Mouse (Mus musculus) intestine, embryonic 14.5 days (tissue): ENCODE results near the gene Tfap2d. TPM values are rescaled to one million over a fixed set of nuclear protein-coding genes. Genes with fewer than 3 reads are reported as not detected.

ENCODE experiments used
- ATAC-seq: fragments of 200-750 bp; cut with Nextera tagmentation; replicated peaks from 2 replicates; pipeline ENCODE4 v1.8.0; 2017; ENCODE audit warnings: low read depth, moderate number of reproducible peaks, moderate TSS enrichment, moderate library complexity; ENCODE audit not compliant: low FRiP score, low TSS enrichment
- DNase-seq: peaks from one replicate; pipeline ENCODE4 v3.0.0-alpha.2; 2018; ENCODE audit warnings: low spot score
- H3K27ac ChIP-seq: fragments of 300-500 bp; sonication (generic); 2 replicates; pipeline ENCODE4 v1.5.1; 2014; ENCODE audit warnings: low read depth, mild to moderate bottlenecking, control low read depth
- H3K27me3 ChIP-seq: fragments of 300-500 bp; sonication (generic); replicated peaks from 2 replicates; pipeline ENCODE4 v1.6.1; 2014; ENCODE audit warnings: low read length, control low read depth; ENCODE audit not compliant: control insufficient read depth, insufficient read depth
- H3K36me3 ChIP-seq: fragments of 300-500 bp; sonication (generic); 2 replicates; pipeline ENCODE4 v1.6.1; 2014; ENCODE audit warnings: low read length, control low read depth; ENCODE audit not compliant: control insufficient read depth, insufficient read depth
- H3K4me1 ChIP-seq: fragments of 300-500 bp; sonication (generic); replicated peaks from 2 replicates; pipeline ENCODE4 v1.6.1; 2014; ENCODE audit warnings: low read length, control low read depth, mixed read lengths; ENCODE audit not compliant: control insufficient read depth, insufficient read depth
- H3K4me2 ChIP-seq: fragments of 300-500 bp; sonication (generic); 2 replicates; pipeline ENCODE4 v1.6.1; 2014; ENCODE audit warnings: low read length
- H3K4me3 ChIP-seq: fragments of 300-500 bp; sonication (generic); 2 replicates; pipeline ENCODE4 v1.5.1; 2014; ENCODE audit warnings: low read depth, low read length, control low read depth, mixed read lengths
- H3K9ac ChIP-seq: fragments of 300-500 bp; sonication (generic); 2 replicates; pipeline ENCODE4 v1.6.1; 2014; ENCODE audit warnings: mild to moderate bottlenecking, low read length
- H3K9me3 ChIP-seq: fragments of 300-500 bp; sonication (generic); 2 replicates; pipeline ENCODE4 v1.6.1; 2016; ENCODE audit warnings: low read length, control low read depth; ENCODE audit not compliant: control insufficient read depth
- WGBS: fragments of 180-500 bp; shearing (Covaris S2); extraction: QIAGEN DNeasy Blood & Tissue Kit; methylation state at CpG from one replicate; pipeline ENCODE4 v1.1.7; 2014; 5-methylcytosine and 5-hydroxymethylcytosine counted together
- polyA plus RNA-seq: library from polyadenylated mRNA; unstranded; fragments of >200 nt; fragmentation: Nextera tagmentation; extraction: Ambion mirVana; gene quantifications from 2 replicates; pipeline ENCODE4 v1.2.1, GENCODE M21; 2014

Gene Tfap2d
- polyA plus RNA-seq: not detected in 2 replicates

DNA sequence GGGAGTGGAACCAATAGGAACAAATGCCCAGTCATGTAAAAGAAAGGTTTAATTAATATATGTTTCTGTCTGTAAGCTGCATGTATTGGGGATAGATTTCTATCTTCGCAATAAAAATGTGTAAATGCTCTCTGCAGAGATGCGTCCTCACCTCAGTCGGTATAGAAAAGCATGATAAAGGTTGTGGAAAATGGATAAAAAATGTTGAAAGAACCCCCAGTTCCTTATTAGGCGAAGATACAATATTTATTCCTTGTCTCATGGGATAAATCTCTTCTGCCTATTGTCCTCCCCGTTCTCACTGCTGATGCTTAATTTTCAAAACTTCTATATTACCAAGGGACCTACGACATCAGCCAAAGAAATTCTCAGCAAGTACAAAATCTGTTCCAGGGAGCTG, at the start of gene Tfap2d:
TSS of gene Tfap2d (plus strand) at position 392 of the 400 bp plus-strand sequence.
- Histone ChIP-seq H3K4me1 (no peaks in the 10 kb centered on the region), H3K4me3 (no peak within 1 kb of the TSS), H3K9ac (no peak within 1 kb of the TSS), H3K4me2 (no peak within 1 kb of the TSS), H3K27ac (no peak within 1 kb of the TSS), H3K36me3 (no peaks in the 10 kb centered on the region), H3K9me3 (no peaks in the 10 kb centered on the region), H3K27me3 (peaks cover 97% of the 10 kb centered on the region)
- 6% methylated on average over 6 of the region's 6 CpGs for WGBS
- no peak for ATAC-seq
- DNase-seq: no peak

DNA sequence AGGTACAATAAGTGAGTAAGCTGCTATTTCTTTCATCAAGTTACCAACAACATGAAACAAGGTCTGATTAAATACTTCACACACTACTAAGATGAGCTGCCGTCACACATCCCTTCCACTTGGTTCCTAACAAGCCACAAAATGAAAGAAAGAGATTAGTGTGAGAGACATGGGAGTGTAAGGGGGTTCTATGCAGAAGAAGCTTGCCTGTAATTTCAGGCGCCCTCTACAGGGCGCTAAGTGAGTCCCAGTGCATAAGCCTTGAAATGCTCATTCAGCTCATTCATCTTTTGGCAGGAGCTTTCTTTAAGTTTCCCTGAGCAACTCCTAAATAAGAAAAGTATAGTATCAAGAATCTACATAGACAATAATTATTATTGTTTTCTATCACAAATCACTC, 46.5 kb upstream of the Tfap2d start:
- Histone ChIP-seq H3K9ac (no peak overlapping the region), H3K36me3 (no peaks in the 10 kb centered on the region), H3K9me3 (no peaks in the 10 kb centered on the region), H3K27me3 (no peaks in the 10 kb centered on the region), H3K27ac (no peak overlapping the region), H3K4me2 (no peak overlapping the region), H3K4me3 (no peak overlapping the region), H3K4me1 (no peaks in the 10 kb centered on the region)
- ATAC-seq: no peak
- WGBS: 16% methylated on average over 3 of the region's 3 CpGs
- no peak for DNase-seq

DNA sequence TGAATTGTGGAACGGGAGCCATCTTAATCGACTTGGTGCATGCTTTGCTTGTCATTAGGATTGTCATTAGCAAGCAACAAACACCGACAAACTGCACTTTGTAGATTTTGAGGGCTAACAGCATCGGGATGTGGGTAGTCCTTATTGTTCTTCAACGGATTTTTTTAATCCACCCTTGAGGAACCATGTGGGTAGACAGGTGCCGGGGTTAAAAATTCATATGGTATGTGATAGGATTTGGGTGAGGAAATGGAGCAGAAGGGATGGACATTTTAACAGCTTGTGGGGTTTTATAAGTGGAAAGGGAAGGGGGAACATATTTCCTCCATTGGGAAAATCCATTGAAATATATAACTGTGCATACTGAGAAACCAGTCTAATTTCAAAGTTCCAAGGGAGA, 46.0 kb upstream of the Tfap2d start:
- Histone ChIP-seq H3K9ac (no peak overlapping the region), H3K9me3 (no peaks in the 10 kb centered on the region), H3K4me3 (no peak overlapping the region), H3K4me2 (no peak overlapping the region), H3K36me3 (no peaks in the 10 kb centered on the region), H3K27me3 (no peaks in the 10 kb centered on the region), H3K27ac (no peak overlapping the region), H3K4me1 (no peaks in the 10 kb centered on the region)
- DNase-seq (no peak), ATAC-seq (no peak)
- 77% methylated on average over 6 of the region's 6 CpGs for WGBS

DNA sequence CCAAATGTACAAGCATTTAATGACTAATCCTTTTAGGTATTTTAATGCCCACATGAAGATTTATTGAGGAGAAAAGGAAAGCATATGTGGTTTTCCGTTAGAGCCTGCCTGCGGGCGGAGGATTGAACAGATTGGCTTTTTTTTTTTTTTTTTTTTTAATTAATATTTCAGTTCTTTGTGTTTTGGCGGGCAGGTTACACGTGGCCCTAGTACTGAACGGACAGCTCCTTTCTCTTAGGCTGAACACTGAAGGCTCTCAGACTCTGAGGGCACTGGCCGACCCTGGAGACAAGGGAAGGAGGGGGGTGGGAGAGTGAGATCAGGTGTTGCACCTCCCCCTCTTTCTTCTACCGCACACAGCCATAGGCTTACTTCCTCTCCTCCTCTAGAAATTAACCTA, 14.7 kb upstream of the Tfap2d start:
- Histone ChIP-seq H3K4me3 (no peak overlapping the region), H3K27me3 (no peaks in the 10 kb centered on the region), H3K9ac (no peak overlapping the region), H3K9me3 (no peaks in the 10 kb centered on the region), H3K4me1 (no peaks in the 10 kb centered on the region), H3K4me2 (no peak overlapping the region), H3K36me3 (no peaks in the 10 kb centered on the region), H3K27ac (no peak overlapping the region)
- WGBS: 13% methylated on average over 8 of the region's 8 CpGs
- no peak for ATAC-seq
- peak; percentile 66 for DNase-seq

DNA sequence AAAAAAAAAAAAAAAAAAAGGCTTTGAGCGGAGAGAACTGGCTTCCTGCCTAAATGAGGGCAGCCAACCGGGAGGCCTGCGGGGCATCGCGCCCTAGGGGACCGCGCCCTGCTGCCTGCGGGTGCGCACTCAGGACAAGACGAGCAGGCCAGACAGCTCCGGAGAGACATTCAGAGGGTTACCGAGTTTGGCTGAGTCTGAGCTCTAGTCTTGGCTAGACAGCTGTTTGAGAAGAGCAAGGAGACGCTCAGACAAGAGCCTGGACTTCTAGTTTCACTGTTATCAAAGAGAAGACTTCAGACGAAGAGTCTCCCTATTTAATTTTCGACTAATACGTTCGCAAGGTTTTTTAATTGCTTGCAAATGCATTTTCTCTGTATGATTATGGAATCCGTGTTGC, 5.9 kb upstream of the Tfap2d start:
- Histone ChIP-seq H3K27ac (no peak overlapping the region), H3K4me2 (no peak overlapping the region; the same call in 1 of the 2 replicates), H3K4me1 (no peaks in the 10 kb centered on the region), H3K27me3 (peaks cover 65% of the 10 kb centered on the region), H3K9me3 (no peaks in the 10 kb centered on the region), H3K9ac (no peak overlapping the region), H3K4me3 (no peak overlapping the region), H3K36me3 (no peaks in the 10 kb centered on the region)
- ATAC-seq (no peak), DNase-seq (no peak)
- under 1% methylated on average over 18 of the region's 18 CpGs for WGBS

DNA sequence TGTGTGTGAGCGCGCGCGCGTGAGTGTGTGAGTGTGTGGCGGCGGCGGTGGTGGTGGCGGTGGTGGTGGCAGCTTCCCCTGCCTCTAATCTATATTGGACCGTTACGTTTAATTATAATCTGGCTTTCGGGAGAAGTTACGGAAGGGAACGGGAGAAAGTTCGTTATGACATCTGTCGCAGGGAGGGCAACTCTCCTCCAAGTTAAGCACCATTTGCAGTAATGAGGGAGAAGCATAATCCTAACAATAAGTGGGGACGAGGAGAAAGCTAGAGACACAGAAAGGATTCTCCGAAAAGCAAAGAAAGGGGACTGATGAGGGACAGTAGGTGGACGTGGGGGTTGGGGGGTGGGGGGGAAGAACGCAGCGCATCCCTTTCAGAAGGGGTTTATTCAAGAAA, 494 bp downstream of the Tfap2d start:
- no peak overlapping the region for H3K4me3 ChIP-seq
- H3K4me2 ChIP-seq: no peak overlapping the region
- H3K36me3 ChIP-seq: no peaks in the 10 kb centered on the region
- H3K9me3 ChIP-seq: no peaks in the 10 kb centered on the region
- H3K27ac ChIP-seq: no peak overlapping the region
- WGBS: 1% methylated on average over 21 of the region's 21 CpGs
- H3K4me1 ChIP-seq: no peaks in the 10 kb centered on the region
- no peak for ATAC-seq
- no peak overlapping the region for H3K9ac ChIP-seq
- DNase-seq: no peak
- H3K27me3 ChIP-seq: peaks cover 99% of the 10 kb centered on the region

DNA sequence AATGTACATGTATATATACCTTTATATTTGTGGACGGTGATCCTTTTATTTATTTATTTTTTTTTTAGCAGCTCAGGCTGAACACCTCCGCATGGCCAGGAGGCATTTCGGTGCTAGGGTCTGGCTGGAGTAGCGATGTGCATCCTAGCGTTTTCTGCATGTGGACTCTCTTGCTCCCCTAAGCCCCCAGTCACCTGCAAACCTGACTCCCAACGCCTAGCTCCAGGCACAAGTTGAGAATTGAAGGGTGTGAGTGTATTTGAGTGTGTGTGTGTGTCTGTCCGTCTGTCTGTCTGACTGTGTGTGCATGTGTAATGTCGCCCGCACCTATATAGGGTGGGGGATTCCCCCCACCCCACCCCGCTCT, 937 bp downstream of the Tfap2d start:
- H3K4me3 ChIP-seq: no peak overlapping the region
- 2% methylated on average over 10 of the region's 10 CpGs for WGBS
- no peaks in the 10 kb centered on the region for H3K9me3 ChIP-seq
- H3K27me3 ChIP-seq: peaks cover 99% of the 10 kb centered on the region
- ATAC-seq: no peak
- no peak overlapping the region for H3K9ac ChIP-seq
- H3K4me2 ChIP-seq: no peak overlapping the region
- no peaks in the 10 kb centered on the region for H3K4me1 ChIP-seq
- no peaks in the 10 kb centered on the region for H3K36me3 ChIP-seq
- no peak overlapping the region for H3K27ac ChIP-seq
- DNase-seq: no peak

DNA sequence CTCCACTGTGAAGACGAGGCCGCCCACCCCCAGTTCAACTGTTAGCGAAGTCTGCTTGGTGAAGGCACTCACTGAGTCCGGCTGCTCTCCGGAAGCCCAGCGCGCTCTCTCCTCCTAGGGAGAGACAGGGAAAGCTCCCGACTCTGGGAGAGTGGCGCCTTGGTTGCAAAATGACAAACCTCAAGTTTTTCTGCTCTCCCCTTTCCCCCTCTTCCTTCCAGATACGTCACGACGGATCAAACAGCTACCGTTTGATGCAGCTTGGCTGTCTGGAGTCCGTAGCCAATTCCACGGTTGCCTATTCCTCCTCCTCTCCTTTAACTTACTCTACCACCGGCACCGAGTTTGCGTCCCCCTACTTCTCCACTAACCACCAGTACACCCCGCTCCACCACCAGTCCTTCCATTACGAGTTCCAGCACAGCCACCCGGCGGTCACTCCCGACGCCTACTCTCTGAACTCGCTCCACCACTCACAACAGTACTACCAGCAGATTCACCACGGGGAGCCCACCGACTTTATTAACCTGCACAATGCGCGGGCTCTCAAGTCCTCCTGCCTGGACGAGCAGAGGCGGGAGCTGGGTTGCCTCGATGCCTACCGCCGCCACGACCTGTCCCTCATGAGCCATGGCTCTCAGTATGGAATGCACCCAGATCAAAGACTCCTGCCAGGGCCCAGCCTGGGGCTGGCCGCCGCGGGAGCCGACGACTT, 1.5 kb downstream of the Tfap2d start:
- Histone ChIP-seq H3K36me3 (no peaks in the 10 kb centered on the region), H3K27ac (no peak overlapping the region), H3K27me3 (peaks cover 99% of the 10 kb centered on the region), H3K4me3 (no peak overlapping the region), H3K9me3 (no peaks in the 10 kb centered on the region), H3K4me1 (no peaks in the 10 kb centered on the region), H3K9ac (no peak overlapping the region), H3K4me2 (no peak overlapping the region)
- ATAC-seq (no peak), DNase-seq (peak; percentile 52)
- WGBS: under 1% methylated on average over 40 of the region's 40 CpGs

DNA sequence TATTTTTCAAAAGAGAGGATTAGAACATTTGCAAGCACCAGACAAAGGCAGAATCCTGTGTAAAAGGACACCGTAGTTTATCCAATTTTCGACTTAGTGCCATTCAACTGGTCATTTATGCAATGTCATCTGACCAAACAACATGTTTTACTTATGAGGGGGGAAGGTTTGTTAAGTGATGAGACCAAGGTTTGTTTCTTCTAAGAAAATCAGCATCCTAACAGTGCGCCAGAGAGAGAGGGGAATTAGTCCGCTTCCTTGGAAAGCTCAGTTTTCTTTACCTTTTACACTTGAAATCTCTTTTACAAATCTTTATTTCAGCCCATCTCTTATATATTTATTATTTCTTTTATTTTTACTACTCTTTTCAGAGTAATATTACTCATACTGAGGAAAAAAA, 3.6 kb downstream of the Tfap2d start:
- no peak for DNase-seq
- no peaks in the 10 kb centered on the region for H3K9me3 ChIP-seq
- H3K27me3 ChIP-seq: peaks cover 99% of the 10 kb centered on the region
- no peak overlapping the region for H3K4me2 ChIP-seq
- no peaks in the 10 kb centered on the region for H3K4me1 ChIP-seq
- 7% methylated on average over 4 of the region's 4 CpGs for WGBS
- no peak overlapping the region for H3K27ac ChIP-seq
- H3K9ac ChIP-seq: no peak overlapping the region
- no peaks in the 10 kb centered on the region for H3K36me3 ChIP-seq
- ATAC-seq: no peak
- H3K4me3 ChIP-seq: no peak overlapping the region
